Mouse (Mus musculus) splenic B cell, adult 2 months (primary cell): ENCODE results near the gene Svop.

Experiments used
- DNase-seq: peaks from one replicate; pipeline ENCODE4 v3.0.0-alpha.2; 2011; ENCODE audit warnings: low read depth, low spot score
- H3K27me3 ChIP-seq: 2 replicates; pipeline ENCODE4 v1.6.1; 2012; ENCODE audit warnings: mild to moderate bottlenecking, low read length, moderate library complexity, mixed read lengths; ENCODE audit not compliant: control insufficient read depth, poor library complexity, insufficient read depth, severe bottlenecking
- H3K36me3 ChIP-seq: 2 replicates; pipeline ENCODE4 v1.6.1; 2012; ENCODE audit warnings: mild to moderate bottlenecking, low read length, moderate library complexity, mixed read lengths; ENCODE audit not compliant: control insufficient read depth, poor library complexity, insufficient read depth, severe bottlenecking

The Svop gene

GRCm38 (mm10) chr5:113984025-113984740 lies 107.2 kb downstream of the Svop start:
- H3K27me3 ChIP-seq = no peaks in the 10 kb centered on the region
- no peak for DNase-seq

GRCm38 (mm10) chr5:113983541-113983940 lies 107.8 kb downstream of the Svop start:
- DNase-seq = no peak
- no peaks in the 10 kb centered on the region for H3K27me3 ChIP-seq

More at GRCm38 (mm10) chr5:113984025-113984740, 107.2 kb downstream of the Svop start:
- H3K36me3 ChIP-seq = peaks cover 2% of the 10 kb centered on the region; the same call in 1 of the 2 replicates

GRCm38 (mm10) chr5:113981843-113982242 lies 109.5 kb downstream of the Svop start:
- H3K27me3 ChIP-seq = no peaks in the 10 kb centered on the region
- no peak for DNase-seq

More at GRCm38 (mm10) chr5:113983541-113983940, 107.8 kb downstream of the Svop start:
- no peaks in the 10 kb centered on the region; the same call in 1 of the 2 replicates for H3K36me3 ChIP-seq

GRCm38 (mm10) chr5:113981171-113981570 lies 110.2 kb downstream of the Svop start:
- DNase-seq = no peak
- Histone ChIP-seq H3K27me3 (no peaks in the 10 kb centered on the region), H3K36me3 (peaks cover 2% of the 10 kb centered on the region; the same call in 1 of the 2 replicates)

More at GRCm38 (mm10) chr5:113981843-113982242, 109.5 kb downstream of the Svop start:
- peaks cover 2% of the 10 kb centered on the region for H3K36me3 ChIP-seq

GRCm38 (mm10) chr5:113980511-113980910 lies 110.9 kb downstream of the Svop start:
- Histone ChIP-seq H3K27me3 (no peaks in the 10 kb centered on the region), H3K36me3 (peaks cover 2% of the 10 kb centered on the region; the same call in 1 of the 2 replicates)
- no peak for DNase-seq

- Histone ChIP-seq H3K27me3 (no peaks in the 10 kb centered on the region), H3K36me3 (peaks cover 2% of the 10 kb centered on the region; the same call in 1 of the 2 replicates)
- no peak for DNase-seq
Observed at GRCm38 (mm10) chr5:113977309-113977708, 114.1 kb downstream of the Svop start.
